Mouse (Mus musculus) brown adipose tissue, adult 24 weeks (tissue): Measurements from ENCODE around the gene H60b. TPM values are rescaled to one million over a fixed set of nuclear protein-coding genes. Genes with fewer than 3 reads are reported as not detected.
"Not testable (repeated sequence)": the region's sequence is repeated elsewhere in the genome, so short reads cannot be mapped to it uniquely, and the experiment has no call there.

Source experiments
- H3K27ac ChIP-seq: fragments of 200-500 bp; replicated peaks from 2 replicates; pipeline ENCODE4 v1.5.1; 2012; ENCODE audit warnings: low read depth, mild to moderate bottlenecking, low read length
- H3K4me1 ChIP-seq: fragments of 200-500 bp; 2 replicates; pipeline ENCODE4 v1.6.1; 2012; ENCODE audit warnings: low read length, mixed read lengths; ENCODE audit not compliant: control insufficient read depth, insufficient read depth, insufficient read length
- H3K4me3 ChIP-seq: fragments of 200-500 bp; 2 replicates; pipeline ENCODE4 v1.5.1; 2012; ENCODE audit warnings: low read depth, mild to moderate bottlenecking, low read length, moderate library complexity; ENCODE audit not compliant: insufficient read depth
- polyA plus RNA-seq: library from polyadenylated mRNA; stranded (reverse); fragments of >200 nt; gene quantifications from 2 replicates; pipeline ENCODE4 v1.2.4, GENCODE M21; 2012; ENCODE audit not compliant: missing spikeins, insufficient read depth, insufficient read length

The H60b gene
- polyA plus RNA-seq, 1 experiment, result 0.95 TPM

GRCm38 (mm10) chr10:22191035-22191434, 32.6 kb downstream of the H60b start:
- H3K27ac ChIP-seq, H3K4me1 ChIP-seq, H3K4me3 ChIP-seq: not testable (repeated sequence)

GRCm38 (mm10) chr10:22201352-22201751, 43.0 kb downstream of the H60b start:
- H3K4me3 ChIP-seq, H3K4me1 ChIP-seq, H3K27ac ChIP-seq: not testable (repeated sequence)

- not testable (repeated sequence) for H3K27ac ChIP-seq, H3K4me3 ChIP-seq, H3K4me1 ChIP-seq
These were observed 44.6 kb downstream of the H60b start for GRCm38 (mm10) chr10:22202784-22203583.

- H3K4me1 ChIP-seq, H3K4me3 ChIP-seq, H3K27ac ChIP-seq: not testable (repeated sequence)
These were observed 48.1 kb downstream of the H60b start for GRCm38 (mm10) chr10:22206443-22206842.

GRCm38 (mm10) chr10:22212012-22212696, 53.8 kb downstream of the H60b start:
- H3K27ac ChIP-seq, H3K4me3 ChIP-seq, H3K4me1 ChIP-seq: not testable (repeated sequence)

- H3K4me1 ChIP-seq, H3K27ac ChIP-seq, H3K4me3 ChIP-seq: not testable (repeated sequence)
These were observed 65.3 kb downstream of the H60b start for GRCm38 (mm10) chr10:22223474-22224349.

- H3K4me3 ChIP-seq, result no peak overlapping the region
- H3K27ac ChIP-seq, result no peak overlapping the region
- no peaks in the 10 kb centered on the region for H3K4me1 ChIP-seq
These were observed 106.7 kb downstream of the H60b start for GRCm38 (mm10) chr10:22265060-22265459.

GRCm38 (mm10) chr10:22270879-22271786, 112.7 kb downstream of the H60b start:
- H3K4me3 ChIP-seq, H3K27ac ChIP-seq, H3K4me1 ChIP-seq: not testable (repeated sequence)

- not testable (repeated sequence) for H3K4me1 ChIP-seq, H3K27ac ChIP-seq
- peak overlapping the region; percentile 50 for H3K4me3 ChIP-seq
These were observed 114.7 kb downstream of the H60b start for GRCm38 (mm10) chr10:22272914-22273683.

- H3K4me1 ChIP-seq, result no peaks in the 10 kb centered on the region
- H3K4me3 ChIP-seq, result peak overlapping the region; percentile 50
These were observed 115.4 kb downstream of the H60b start for GRCm38 (mm10) chr10:22273684-22274305.

GRCm38 (mm10) chr10:22274445-22275057, 116.2 kb downstream of the H60b start:
- Histone ChIP-seq H3K4me3 (no peak overlapping the region), H3K27ac (no peak overlapping the region), H3K4me1 (no peaks in the 10 kb centered on the region)

More at GRCm38 (mm10) chr10:22273684-22274305, 115.4 kb downstream of the H60b start:
- no peak overlapping the region for H3K27ac ChIP-seq

- not testable (repeated sequence) for H3K4me3 ChIP-seq, H3K27ac ChIP-seq, H3K4me1 ChIP-seq
These were observed 120.1 kb downstream of the H60b start for GRCm38 (mm10) chr10:22278468-22278867.

GRCm38 (mm10) chr10:22282816-22283215, 124.4 kb downstream of the H60b start:
- Histone ChIP-seq H3K4me1 (no peaks in the 10 kb centered on the region), H3K4me3 (no peak overlapping the region), H3K27ac (no peak overlapping the region)
